Mouse (Mus musculus) right cerebral cortex, postnatal 25 days (tissue): ENCODE data around the gene Tktl2.

Experiments used
- DNase-seq: peaks from one replicate; pipeline ENCODE4 v3.0.0; 2022

The Tktl2 gene

GRCm38 (mm10) chr8:66511537-66511936 lies at the start of gene Tktl2:
Gene Tktl2, plus strand, starts transcription at chr8:66511756.
- no peak for DNase-seq

- no peak for DNase-seq
These were observed 41.7 kb upstream of the Tktl2 start for GRCm38 (mm10) chr8:66469821-66470220.

- DNase-seq: no peak
These were observed 34.7 kb upstream of the Tktl2 start for GRCm38 (mm10) chr8:66476880-66477279.

GRCm38 (mm10) chr8:66486084-66486763 lies 25.3 kb upstream of the Tktl2 start, which contains the start of gene Tma16:
Gene Tma16, minus strand, starts transcription at chr8:66486530.
- DNase-seq: peak; percentile 77

GRCm38 (mm10) chr8:66488556-66488955 lies 23.0 kb upstream of the Tktl2 start:
- DNase-seq: no peak

GRCm38 (mm10) chr8:66490624-66491023 lies 20.9 kb upstream of the Tktl2 start:
- no peak for DNase-seq

- DNase-seq: no peak
These were observed 17.1 kb upstream of the Tktl2 start for GRCm38 (mm10) chr8:66494496-66494895.

GRCm38 (mm10) chr8:66495726-66496125 lies 15.8 kb upstream of the Tktl2 start:
- DNase-seq: peak; percentile 76

- DNase-seq: peak; percentile 7
These were observed 14.5 kb upstream of the Tktl2 start for GRCm38 (mm10) chr8:66496998-66497577.

GRCm38 (mm10) chr8:66503381-66503780 lies 8.2 kb upstream of the Tktl2 start:
- no peak for DNase-seq

- DNase-seq: no peak
These were observed 7.6 kb downstream of the Tktl2 start for GRCm38 (mm10) chr8:66519149-66519548.

GRCm38 (mm10) chr8:66520576-66520975 lies 9.0 kb downstream of the Tktl2 start:
- no peak for DNase-seq

GRCm38 (mm10) chr8:66550092-66550491 lies 38.5 kb downstream of the Tktl2 start:
- DNase-seq: no peak
